Mouse (Mus musculus) erythroblast, embryonic 14.5 days (primary cell): ENCODE results near the gene Ppil6.

Experiments used
- GATA1 ChIP-seq: IDR thresholded peaks from 2 replicates; pipeline ENCODE4 v1.6.1; 2012; ENCODE audit warnings: low read length, inconsistent platforms, mixed read lengths
- TAL1 ChIP-seq: IDR thresholded peaks from 3 replicates; pipeline ENCODE4 v1.6.1; 2012; ENCODE audit warnings: low read length, inconsistent platforms, mixed read lengths

DNA sequence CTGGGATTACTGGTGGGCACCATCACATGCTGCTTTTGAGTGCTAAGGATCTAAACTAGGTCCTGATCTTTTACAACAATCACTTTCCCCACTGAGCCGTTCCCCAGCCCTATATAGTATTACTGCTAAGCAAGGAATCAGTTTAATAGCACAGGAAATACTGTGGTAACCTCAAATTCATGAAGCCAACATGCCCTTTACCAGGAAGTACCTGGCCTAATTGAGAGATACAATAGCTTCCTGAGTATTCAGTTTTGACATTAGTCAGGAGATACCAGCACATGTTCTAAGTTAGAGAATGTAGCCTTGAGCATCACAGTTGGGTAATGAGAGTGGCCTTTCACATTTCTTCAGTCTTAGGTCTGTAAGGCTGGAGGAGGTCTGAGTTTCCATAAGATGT is 46.5 kb downstream of the Ppil6 start:
- TF ChIP-seq GATA1: no peak
- no peak for TF ChIP-seq TAL1
